Mouse (Mus musculus) megakaryocyte progenitor cell, adult 5-6 weeks (primary cell): ENCODE measurements around the gene Vps11. TPM values are rescaled to one million over a fixed set of nuclear protein-coding genes. Genes with fewer than 3 reads are reported as not detected.
"Not testable (repeated sequence)": the region's sequence is repeated elsewhere in the genome, so short reads cannot be mapped to it uniquely, and the experiment has no call there.

Source experiments
- ATAC-seq: replicated peaks from 2 replicates; pipeline ENCODE4 v1.8.0; 2016; ENCODE audit warnings: mild to moderate bottlenecking, moderate TSS enrichment, inconsistent platforms; ENCODE audit not compliant: poor library complexity
- total RNA-seq, 2 experiments: library from RNA; stranded (forward) in 1 of 2; stranded (reverse) in 1 of 2; fragments of 157-497, 149-512 nt in 1 of 2; fragments of 200-1000 nt in 1 of 2; gene quantifications; 2 replicates each; pipeline versions ENCODE4 v1.2.3 to v1.2.4; 2015 to 2017

The Vps11 gene
- total RNA-seq (2015), result 11.9 and 13.0 TPM in 2 replicates
- 18.7 and 21.3 TPM in 2 replicates for total RNA-seq (2017)

DNA sequence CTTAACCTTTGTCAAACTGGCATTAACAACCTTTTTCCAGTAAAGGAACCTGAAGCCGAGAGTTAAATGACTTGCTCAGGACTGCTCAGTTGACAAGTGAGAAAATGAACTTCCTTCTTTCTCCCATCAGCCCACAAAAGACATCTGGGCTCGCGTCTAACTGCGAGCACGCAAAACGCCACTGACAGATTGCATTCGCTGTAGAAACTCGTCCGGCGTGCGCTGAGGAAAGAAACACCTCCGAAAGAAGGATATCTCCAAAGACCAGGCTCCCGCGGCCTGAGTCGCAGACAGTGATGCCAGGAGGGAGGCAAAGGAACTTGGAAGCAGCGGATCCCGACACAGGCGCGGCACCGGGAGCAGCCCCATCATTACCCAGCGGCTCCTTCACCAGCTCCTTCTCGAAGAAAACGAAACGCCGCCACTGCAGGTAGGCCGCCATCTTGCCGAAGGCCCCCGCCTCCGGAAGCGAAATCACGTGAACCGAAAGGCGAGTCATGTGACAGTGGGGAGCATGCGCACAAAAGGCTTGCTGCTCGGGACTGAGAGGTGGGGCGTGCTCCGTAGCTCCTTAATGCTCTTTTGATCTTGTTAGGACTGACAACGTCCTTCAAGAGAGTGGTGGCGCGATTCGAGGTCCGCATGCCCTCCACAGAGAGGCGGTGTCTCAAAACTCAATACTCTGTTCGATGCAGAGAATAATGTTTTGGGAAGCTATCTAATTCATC is at the start of gene Vps11:
Gene Vps11, minus strand, starts transcription at position 481 of the 728 bp plus-strand sequence.
- ATAC-seq, result peak; percentile 94

DNA sequence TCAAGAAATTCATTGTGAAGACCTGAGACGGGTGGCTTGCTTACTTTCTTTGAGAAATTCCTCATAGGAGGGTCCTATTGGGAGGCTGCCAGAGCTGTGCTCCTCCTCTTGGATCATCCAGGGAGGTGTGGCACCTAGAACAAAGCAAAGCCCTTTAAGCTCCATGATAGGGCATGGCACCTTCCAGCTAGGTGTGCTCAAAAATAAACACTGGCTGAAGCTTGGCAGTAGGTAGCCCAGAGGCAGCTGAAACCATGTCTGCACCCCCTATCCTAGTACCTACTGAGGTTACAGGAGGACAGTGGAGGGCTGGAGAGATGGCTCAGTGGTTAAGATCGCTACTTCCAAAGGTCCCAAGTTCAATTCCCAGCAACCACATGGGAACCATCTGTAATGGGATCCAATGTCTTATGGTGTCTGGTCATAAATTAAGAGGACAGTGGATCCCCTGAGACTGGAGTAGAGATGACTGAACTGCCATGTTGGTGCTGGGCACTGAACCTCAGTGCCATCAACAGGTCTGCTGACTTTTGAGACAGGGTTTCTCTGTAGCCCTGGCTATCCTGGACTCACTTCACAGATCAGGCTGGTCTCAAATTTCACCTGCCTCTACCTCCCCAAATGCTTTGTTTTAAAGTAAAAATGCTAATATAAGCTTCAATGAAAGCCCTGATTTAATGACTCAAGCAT is 49.3 kb upstream of the Vps11 start:
- ATAC-seq, result no peak

DNA sequence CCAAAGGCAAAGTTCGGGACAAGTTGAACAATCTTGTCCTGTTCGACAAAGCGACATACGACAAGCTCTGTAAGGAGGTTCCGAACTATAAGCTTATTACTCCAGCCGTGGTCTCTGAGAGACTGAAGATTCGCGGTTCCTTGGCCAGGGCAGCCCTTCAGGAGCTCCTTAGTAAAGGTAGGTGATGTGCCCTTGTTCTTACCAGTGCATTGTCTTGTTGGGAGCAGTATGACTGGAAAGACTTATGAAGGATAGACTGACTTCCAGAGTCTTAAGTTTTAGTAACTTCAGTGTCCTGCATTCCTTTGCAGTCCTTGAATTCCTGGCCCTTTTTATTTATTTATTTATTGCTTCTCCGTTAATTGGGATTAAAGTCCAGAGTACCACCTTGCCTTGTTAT is 47.2 kb upstream of the Vps11 start:
- ATAC-seq, result not testable (repeated sequence)

- no peak for ATAC-seq
These were observed 46.3 kb upstream of the Vps11 start for GRCm38 (mm10) chr9:44407752-44408097.

DNA sequence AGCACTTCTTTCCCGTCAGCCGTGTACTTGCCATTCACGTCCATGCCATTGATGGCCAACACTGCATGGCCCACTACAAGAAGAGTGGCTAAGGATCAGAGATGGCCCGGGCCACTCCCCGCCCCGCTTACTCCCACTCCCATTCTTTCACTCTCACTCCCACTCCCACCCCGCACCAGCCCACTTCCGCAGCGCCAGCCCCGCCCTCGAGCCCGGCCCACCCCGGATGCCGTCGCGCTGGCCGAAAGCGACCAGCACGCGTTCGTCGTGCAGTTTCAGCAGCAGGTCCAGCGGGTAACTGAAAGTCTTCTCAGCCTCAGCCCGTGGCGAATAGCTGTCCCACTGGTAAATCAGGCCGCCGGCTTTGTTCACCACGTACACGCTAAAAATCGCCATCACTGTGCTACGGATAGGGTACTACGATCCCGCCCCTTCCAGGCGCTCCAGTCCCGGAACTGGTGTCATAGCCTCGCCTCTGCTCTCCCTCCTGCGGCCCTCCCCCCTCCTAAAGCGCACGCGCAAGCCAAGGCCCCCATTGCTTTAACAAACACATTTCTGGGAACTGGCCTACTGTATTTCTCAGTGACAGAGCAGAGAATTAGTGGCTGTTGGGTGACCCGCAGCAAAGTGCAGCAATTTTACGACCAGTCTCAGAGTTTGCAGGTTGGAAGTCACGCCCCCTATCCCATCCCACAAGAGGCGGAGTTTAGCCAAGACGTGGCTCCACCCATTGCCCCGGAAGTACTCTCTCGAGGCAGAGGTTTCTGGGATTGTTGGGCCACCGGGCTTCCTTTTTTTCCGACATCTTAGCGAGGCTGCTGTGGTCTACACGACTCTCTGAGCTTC is 45.7 kb upstream of the Vps11 start, which contains the start of the genes Rps25 and Trappc4:
Gene Rps25, plus strand, starts transcription at position 234 of the 846 bp plus-strand sequence.
Gene Trappc4, minus strand, starts transcription at position 695 of the 846 bp plus-strand sequence.
- peak; percentile 85 for ATAC-seq

DNA sequence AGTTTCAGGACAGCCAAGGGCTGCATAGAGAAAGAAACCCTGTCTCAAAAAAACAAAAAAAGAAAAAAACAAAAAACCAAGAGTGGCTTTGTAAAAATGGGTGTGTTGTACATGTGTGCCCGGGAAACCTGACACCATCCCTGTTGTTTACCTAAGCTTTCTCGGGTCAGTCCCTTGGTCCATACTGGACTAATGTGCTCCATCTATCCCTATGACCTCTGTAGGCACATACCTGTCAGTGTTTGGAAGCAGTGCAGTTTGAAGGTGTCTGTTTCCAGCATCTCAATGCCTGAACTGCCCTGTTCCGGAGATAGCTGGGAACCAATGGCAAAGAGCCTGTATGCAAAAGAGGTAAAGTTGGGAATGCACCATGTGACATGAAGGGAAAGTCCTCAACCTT is 43.5 kb upstream of the Vps11 start:
- ATAC-seq, result no peak

DNA sequence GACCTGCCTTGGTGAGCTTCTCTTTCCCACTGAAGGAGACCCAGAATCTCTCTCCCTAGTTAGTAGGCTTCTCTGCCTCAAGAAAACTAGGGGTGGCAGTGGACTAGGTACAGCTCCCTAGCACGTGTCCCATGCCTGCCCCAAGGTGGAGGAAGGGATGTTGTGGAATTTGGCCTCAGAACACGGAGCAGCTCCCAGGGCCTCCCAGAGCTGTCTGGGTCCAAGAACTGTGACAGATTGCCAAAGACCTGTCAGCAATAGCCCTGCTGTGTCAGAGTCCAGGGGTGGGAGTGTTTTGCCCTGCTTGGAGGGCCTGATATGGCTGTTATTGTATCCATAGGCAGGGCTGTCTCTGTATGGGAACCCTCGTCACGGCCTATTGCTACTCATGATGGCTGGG is 39.6 kb upstream of the Vps11 start:
- ATAC-seq, result no peak

- ATAC-seq, result no peak
These were observed 38.3 kb upstream of the Vps11 start for GRCm38 (mm10) chr9:44399795-44400114.

DNA sequence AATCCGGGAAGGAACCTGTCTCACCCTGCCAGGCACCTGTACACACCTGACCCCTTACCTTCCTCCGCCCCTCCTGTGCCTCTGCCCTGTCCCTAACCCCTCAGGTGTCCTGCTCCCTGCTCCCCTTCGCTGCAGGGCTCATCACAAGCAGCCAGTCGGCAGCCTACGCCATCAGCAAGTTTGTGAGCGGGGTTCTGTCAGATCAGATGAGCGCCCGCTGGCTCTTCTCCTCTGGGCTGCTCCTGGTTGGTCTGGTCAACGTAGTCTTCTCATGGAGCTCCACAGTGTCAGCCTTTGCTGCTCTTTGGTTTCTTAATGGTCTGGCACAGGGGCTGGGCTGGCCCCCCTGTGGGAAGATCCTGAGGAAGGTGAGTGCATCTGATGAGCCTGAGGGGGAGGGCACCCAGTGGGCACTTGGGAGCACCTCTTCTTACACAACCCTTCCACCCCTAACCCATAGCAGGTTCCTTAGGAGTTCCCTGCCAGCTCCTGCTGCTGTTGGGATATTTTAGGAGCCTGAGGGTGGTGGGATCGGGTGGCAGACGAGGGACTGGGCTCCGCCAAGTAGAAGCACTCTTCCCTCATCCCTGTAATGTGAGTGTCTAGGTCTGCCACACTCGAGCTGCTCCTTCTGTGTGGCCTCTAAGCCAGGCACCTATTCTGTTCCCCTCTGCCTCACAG is 37.8 kb upstream of the Vps11 start:
- ATAC-seq, result no peak

DNA sequence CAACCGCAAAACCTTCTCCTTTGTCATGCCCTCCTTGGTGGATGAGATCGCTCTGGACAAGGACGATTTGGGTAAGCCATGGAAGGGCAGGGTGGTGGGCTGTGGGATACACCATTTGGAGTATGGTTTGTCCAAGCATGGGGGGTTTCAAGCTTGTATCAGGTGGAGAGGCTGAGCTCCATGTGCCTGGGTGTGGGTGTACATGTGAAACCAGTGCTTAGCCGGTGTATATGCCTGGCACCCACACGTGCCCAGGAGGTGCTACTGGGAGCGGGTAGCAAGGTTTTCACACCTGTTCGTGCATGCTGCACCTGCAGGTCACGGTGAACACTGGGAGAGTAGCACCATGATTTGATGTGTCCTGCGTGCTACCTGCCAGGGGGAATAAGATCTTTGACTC is 37.1 kb upstream of the Vps11 start:
- ATAC-seq, result no peak

DNA sequence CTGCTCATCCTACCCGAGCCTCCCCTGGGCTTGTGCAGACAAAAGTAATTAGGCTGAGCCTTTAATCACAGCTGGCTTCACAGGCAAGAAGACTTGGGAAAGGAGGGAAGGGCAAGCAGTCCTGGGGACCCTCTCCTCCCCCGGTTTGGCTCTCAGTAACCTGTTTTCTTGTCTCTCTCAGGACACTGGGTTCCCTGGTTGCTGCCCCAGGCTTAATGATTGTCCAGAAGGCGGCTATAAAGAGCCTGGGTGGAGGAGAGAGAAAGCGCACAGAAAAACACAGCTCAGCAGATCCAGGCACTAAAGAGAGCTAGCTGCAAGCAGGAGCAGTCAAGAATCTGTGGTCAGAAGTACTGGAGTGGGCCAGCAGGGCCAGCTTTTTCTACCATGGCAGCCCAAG is 36.6 kb upstream of the Vps11 start:
- ATAC-seq, result no peak

DNA sequence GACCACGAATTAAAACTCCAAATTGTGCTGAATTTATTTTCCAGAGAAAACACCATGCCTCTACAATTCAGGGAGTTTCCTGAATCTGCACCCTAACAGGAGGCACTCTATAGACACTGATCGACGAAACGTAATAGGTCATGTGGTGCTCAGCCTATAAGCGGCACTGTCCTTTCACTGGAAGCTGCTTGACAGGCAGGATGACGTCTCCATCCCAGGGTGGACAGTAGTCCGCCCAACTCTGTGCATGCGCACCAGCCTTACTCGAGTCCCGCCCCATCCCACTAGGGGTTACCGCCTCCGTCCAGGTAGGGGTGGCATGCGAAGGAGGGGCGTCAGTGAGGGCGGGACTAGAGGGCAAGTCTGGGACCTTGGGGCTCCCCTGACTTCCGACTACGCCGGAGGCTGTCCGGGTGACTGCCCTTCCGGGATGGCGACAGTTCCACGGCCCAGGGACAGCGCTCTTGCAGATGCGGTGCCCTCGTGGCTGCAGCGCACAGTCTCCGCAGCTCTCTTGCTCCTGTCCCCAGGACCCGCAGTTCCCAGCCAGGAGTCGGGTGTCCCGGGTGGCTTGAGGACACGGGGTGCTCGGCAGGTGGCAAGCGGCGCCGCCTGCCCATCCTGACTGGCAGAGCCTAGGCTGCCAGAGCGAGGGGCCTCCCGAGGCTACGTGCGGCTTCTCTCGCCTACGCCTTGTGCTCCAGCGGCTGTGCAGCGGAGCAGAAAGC is 35.4 kb upstream of the Vps11 start, which contains the start of gene Slc37a4:
Gene Slc37a4, plus strand, starts transcription at position 169 of the 728 bp plus-strand sequence.
- peak; percentile 98 for ATAC-seq

- ATAC-seq, result peak; percentile 76
These were observed 30.0 kb upstream of the Vps11 start for GRCm38 (mm10) chr9:44391466-44391865.

DNA sequence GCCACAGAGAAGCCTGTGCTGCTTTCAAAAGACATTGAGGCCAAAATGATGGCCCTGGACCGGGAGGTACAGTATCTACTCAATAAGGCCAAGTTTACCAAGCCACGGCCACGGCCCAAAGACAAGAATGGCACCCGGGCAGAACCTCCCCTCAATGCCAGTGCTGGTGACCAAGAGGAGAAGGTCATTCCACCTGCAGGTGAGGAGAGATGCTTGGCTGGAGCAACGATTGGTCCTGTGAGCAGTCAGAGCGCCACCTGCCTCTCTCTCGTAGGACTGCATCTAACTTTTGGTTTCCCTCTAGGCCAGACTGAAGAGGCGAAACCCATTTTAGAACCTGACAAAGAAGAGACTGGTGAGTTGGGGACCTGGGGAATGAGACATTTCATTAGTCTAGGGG is 27.8 kb upstream of the Vps11 start:
- ATAC-seq, result peak; percentile 88

DNA sequence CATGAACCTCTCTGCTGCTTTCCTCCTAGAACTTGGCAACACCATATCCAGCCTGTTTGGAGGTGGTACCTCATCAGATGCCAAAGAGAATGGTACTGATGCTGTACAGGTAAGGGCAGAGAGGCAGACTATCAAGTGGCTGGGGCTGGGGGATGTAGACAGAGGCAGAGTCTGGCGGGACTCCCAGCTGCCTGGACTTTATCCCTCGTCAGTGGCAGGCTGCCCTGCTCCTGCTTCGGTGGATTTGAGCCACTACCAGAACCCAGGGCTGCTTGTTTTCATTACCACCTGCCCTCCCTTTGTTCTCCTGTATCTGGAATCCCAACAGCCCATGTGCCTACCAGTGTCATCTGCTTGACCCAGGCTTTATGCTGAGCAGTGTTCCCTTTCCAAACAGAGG is 25.8 kb upstream of the Vps11 start:
- no peak for ATAC-seq

DNA sequence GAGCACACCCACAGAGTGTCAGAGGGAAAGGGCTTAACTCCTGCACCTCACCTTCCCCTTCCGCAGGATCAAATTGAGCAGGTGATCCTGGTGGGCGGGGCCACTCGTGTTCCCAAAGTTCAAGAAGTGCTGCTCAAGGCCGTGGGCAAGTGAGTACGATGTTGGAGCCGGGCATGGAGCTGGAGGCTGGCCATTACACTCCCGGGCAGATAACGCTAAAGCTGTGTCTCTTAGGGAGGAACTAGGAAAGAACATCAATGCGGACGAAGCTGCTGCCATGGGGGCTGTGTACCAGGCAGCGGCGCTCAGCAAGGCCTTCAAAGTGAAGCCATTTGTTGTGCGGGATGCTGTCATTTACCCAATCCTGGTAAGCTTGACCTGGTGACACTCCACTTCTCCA is 23.1 kb upstream of the Vps11 start:
- ATAC-seq, result no peak

DNA sequence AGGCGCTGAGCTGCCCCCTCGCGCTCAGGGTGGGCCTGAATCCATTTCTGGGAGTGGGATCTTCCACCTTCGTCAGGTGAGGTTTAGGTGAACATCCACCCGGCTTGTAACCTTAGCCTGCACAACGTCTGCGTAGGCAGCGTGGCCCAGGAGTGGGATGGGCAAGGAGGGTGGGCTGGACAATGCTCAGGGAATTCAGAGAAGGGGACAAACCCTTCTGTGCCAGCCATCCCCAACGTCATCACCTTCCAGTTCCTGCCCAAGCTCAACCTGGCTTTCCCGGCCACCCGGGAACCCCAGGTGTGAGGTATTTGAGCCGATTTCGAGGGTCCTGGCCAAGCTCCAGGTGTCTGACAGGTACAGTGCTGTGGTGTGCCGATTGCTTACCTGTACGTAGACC is 18.4 kb upstream of the Vps11 start:
- ATAC-seq, result no peak

DNA sequence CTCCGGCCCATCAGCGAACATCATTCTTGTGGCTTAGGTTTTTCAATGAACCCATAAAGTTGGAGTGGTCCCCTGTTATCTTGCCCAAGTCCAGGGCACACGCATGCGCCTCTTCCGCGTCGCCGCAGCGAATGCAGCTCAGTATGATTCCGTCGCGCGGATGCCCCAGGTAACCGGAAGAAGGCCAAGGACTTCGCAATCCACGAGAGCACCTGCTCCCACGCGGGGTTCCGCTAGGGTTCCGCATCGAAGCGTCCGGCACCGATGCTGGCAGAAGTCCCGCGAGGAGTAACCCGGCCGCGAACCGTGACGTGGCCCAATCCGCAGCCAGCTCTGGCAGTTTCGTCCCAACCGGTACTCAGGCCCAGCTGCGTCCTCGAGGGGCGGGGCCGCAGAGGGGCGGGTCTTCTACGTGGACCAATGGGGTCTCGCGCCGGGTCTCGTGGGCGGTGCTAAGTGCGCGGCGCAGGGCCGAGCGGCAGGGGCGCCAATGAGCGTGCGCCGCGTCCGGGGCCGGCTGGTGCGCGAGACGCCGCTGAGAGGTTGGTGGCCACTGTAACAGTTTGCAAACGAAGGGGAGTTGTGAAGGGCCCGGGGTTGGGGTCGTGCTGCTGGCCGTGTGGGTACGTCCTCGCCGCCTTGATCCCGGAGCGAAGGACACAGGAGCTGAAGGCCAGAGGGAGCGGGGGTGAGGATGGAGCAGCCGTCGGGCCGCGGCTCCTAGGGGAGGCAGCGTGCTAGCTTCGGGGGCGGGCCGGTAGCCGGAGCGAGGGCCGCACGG is 17.8 kb upstream of the Vps11 start, which contains the start of gene Hyou1:
Gene Hyou1, plus strand, starts transcription at position 437 of the 781 bp plus-strand sequence.
- peak; percentile 95 for ATAC-seq

DNA sequence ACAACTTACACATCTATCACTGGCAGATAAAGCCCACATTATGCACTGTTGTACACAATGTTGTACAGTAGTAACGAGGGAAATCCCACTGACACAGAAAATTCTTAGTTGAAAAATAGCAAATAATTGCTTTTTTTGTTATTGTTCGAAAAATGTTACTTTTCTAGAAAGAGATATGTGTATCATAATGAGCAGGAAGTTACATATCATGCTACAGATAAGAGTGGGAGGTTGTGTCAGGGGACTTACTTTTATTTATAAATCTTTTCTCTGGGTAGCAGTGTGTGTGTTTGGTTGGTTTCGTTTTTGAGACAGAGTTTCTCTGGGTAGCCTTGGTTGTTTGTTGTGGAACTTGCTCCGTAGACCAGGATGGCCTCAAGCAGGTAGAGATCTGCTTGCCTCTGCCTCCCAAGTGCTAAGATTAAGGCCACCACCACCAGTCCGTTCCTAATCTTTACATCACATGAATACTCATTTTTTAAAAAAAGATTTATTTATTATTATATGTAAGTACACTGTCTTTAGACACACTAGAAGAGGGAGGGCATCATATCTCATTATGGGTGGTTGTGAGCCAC is 16.8 kb upstream of the Vps11 start:
- ATAC-seq, result no peak
